Mouse (Mus musculus) layer of hippocampus, postnatal 14 days (tissue): ENCODE data around the gene Uncx. TPM values are rescaled to one million over a fixed set of nuclear protein-coding genes. Genes with fewer than 3 reads are reported as not detected.

Experiments
- DNase-seq, 2 experiments: peaks; one replicate each; pipeline ENCODE4 v3.0.0; 2021 to 2022; ENCODE audit warnings: low spot score in 2 of 2, mixed read lengths in 1 of 2
- total RNA-seq, 2 experiments: library from RNA; stranded (reverse); gene quantifications; 2 replicates each; pipeline ENCODE4 v1.2.3; 2021

Uncx gene
- total RNA-seq, 2 experiments from 2014 or later = 0.19 TPM; not detected in 1

GRCm38 (mm10) chr5:139542043-139542365 is 1.3 kb upstream of the Uncx start:
- DNase-seq = no peak

GRCm38 (mm10) chr5:139542556-139542955 is 738 bp upstream of the Uncx start:
- no peak for DNase-seq

- no peak for DNase-seq
Measured at GRCm38 (mm10) chr5:139543650-139544270, 466 bp downstream of the Uncx start.

GRCm38 (mm10) chr5:139544271-139545135 is 1.2 kb downstream of the Uncx start:
- no peak for DNase-seq

- DNase-seq = no peak
Measured at GRCm38 (mm10) chr5:139545221-139545620, 1.9 kb downstream of the Uncx start.

GRCm38 (mm10) chr5:139545673-139546335 is 2.5 kb downstream of the Uncx start:
- DNase-seq = no peak

- no peak for DNase-seq
Measured at GRCm38 (mm10) chr5:139546336-139546770, 3.1 kb downstream of the Uncx start.

GRCm38 (mm10) chr5:139546771-139547420 is 3.6 kb downstream of the Uncx start:
- no peak for DNase-seq

GRCm38 (mm10) chr5:139547421-139547931 is 4.2 kb downstream of the Uncx start:
- no peak for DNase-seq

GRCm38 (mm10) chr5:139553446-139554273 is 10.4 kb downstream of the Uncx start:
- no peak for DNase-seq

- no peak for DNase-seq
Measured at GRCm38 (mm10) chr5:139554478-139555335, 11.4 kb downstream of the Uncx start.

GRCm38 (mm10) chr5:139555476-139556115 is 12.3 kb downstream of the Uncx start:
- DNase-seq = no peak

- DNase-seq = no peak
Measured at GRCm38 (mm10) chr5:139556116-139556678, 12.9 kb downstream of the Uncx start.

GRCm38 (mm10) chr5:139557079-139557478 is 13.8 kb downstream of the Uncx start:
- DNase-seq = no peak

- DNase-seq = no peak
Measured at GRCm38 (mm10) chr5:139557531-139558467, 14.5 kb downstream of the Uncx start.

GRCm38 (mm10) chr5:139558468-139558804 is 15.1 kb downstream of the Uncx start:
- no peak for DNase-seq

GRCm38 (mm10) chr5:139558917-139559660 is 15.8 kb downstream of the Uncx start:
- no peak for DNase-seq
